Mouse (Mus musculus) urinary bladder, postnatal 25 days (tissue): ENCODE measurements around the gene Ripor3.

Experiments
- DNase-seq: peaks from one replicate; pipeline ENCODE4 v3.0.0; 2022; ENCODE audit warnings: low spot score

The Ripor3 gene

DNA sequence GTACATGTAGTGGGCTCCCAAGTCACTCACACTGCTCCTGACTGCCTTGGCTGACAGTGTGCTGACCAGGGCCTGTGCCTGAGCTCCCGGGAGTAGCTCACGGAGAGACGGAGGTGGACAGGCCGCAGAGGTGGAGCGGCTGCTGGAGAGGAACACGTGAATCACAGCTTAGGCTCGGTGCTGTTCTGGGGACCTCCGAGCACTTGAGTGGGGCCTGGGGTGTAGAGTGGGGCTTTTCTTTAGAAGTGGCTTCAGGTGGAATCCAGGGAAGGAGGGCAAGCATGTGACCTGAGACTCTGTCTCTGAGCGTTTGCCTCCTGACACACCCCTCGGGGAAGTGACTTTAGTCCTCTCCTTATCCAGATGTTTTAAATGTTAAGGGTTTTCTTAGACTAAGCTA is 56.6 kb downstream of the Ripor3 start:
- DNase-seq: no peak

GRCm38 (mm10) chr2:167951301-167952211 is 58.9 kb downstream of the Ripor3 start:
- no peak for DNase-seq

DNA sequence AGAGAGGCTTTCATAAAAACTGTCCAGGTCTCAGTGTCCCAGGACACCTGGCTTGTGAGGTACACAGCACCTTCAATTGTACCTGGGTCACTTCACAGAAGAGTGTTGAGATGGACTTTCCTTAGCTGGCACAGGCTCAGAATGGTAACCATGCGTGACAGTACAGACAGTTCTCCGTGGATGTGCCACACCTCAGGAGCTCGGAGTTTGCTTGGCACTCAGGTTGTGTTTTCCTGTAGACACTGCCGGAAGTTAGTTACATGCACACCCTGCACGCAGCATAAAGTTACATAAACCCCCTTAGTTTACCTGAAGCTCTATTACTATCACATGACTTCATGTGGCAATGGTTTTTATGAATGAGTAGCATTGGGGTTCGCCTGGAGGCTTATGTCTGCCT is 59.7 kb downstream of the Ripor3 start:
- no peak for DNase-seq

- no peak for DNase-seq
Observed at GRCm38 (mm10) chr2:167949808-167950207, 60.6 kb downstream of the Ripor3 start.

DNA sequence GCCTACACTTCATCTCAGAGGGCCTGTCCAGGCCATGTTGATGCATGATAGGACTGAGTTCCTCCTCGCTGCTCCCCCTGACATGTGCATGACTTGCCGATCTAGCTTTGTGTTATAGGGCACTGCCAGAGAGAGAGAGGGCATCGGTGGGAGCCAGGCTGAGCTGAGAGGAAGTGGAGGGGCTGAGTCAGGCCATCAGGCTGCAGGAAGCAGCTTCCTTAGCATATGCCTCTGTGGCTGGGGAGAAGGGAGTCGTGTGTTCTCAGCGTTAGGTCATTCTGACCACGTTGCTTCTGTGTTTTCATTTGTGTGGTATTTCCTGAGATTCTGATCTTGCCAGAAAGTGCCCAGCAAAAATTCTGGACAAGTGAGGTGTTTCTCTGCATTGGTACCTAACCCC is 61.2 kb downstream of the Ripor3 start:
- DNase-seq: no peak

DNA sequence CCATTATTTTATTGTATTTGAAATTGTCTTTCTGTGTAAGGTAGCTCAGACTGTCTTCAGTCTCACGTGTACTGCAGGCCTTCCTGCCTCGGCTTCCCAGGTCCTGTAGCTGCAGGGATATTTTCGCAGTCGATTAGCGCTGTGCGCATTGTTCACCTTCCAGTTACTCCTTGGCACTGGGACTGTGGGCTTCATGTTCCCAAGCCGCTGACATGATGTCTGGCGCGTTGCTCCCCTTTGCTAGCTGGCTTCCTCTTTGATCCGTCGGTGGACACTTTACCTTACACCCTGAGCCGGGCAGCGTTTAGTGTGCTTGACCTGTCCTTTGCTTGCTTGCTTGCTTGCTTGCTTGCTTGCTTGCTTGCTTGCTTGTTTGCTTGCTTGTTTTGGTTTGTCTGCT is 61.9 kb downstream of the Ripor3 start:
- DNase-seq: no peak

DNA sequence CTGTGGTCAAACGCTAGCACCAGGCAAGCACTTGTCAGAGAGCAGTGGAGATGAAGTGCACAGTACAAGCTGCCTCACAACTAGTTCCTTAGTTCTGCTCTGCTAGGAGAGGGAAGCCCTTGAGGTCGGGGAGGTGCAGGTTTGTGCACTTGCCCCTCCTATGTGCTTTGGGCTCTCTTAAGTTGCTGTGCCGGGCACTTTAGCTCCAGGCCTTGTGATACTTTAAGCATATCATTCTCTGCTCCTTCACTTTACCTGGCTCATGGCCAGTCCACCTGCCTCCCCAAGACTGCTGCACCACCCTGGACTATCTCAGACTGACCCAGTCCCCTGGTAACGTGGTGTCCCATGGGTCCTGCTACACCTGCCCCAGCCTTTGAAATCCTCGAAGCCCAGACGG is 62.4 kb downstream of the Ripor3 start:
- DNase-seq: no peak

- DNase-seq: no peak
Observed at GRCm38 (mm10) chr2:167947251-167947650, 63.2 kb downstream of the Ripor3 start.

DNA sequence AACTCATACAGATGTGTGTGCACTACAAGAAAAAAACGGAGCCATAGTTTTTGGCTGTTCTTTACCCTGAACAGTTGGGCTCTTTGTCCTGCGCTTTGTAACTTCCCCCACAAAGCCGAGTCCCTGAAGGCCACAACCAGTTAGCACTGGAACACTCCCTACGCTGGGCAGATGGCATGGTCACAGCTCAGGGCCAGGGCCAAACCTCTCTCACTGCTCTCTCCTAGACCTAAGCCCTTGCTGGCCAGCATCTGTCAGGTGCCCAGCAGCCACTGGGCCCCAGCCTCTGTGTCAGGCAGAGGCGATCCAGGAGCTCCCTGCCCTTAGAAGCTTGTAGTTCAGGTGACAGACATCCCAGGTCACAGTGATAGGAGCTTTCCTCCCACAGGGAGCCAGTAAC is 65.0 kb downstream of the Ripor3 start:
- no peak for DNase-seq

DNA sequence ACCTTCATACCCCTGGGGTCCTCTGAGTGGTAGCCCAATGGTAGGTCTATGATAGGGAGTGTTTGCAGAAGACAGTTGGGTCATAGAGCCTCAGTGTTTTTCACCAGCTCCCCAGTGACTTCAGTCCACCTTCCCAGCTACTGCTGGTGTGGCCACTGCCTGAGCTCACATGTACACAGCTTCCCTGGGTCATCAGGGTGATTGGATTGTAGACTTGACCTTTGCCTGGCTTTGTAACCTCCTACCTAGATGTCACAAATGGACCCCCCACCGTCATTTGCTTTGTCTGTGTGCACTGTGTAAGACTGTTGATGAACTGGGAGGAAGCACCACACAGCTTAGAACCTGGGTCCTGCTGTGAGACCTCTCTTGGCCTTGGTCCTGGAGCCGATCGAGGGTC is 66.2 kb downstream of the Ripor3 start:
- DNase-seq: no peak

DNA sequence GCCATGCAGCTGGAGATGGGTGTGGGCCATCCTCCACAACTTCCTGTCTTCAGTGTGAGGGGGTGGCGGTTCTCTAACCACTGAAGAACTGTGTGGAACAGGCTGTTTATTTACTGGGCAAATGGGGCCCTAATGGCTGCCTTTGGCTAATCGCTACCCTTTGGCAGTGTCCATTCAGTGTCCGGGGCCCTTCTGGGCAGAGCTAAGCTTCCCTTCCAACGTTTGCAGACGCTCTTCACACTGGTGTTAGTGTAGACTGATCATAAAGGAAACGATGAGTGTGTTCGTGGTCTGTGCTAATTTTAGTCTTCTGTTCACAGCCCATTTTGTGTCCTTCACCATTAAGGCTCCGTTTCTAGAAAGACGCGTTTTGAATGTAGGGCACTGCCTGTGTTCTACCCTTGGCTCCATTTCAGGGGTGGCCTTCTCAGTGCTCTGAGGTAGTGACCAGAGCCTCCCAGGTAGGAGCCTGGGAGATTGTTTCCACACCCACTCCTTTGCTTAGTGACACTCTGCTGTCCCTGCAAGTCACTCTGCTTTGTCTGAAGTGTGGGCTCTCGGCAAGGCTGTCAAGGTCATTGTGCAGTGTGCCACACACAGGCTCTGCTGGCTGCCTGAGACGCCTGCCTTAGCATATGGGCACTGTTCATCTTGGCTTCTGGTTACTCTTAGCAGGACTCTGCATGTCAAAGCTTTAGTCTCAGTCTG is 67.3 kb downstream of the Ripor3 start:
- no peak for DNase-seq

DNA sequence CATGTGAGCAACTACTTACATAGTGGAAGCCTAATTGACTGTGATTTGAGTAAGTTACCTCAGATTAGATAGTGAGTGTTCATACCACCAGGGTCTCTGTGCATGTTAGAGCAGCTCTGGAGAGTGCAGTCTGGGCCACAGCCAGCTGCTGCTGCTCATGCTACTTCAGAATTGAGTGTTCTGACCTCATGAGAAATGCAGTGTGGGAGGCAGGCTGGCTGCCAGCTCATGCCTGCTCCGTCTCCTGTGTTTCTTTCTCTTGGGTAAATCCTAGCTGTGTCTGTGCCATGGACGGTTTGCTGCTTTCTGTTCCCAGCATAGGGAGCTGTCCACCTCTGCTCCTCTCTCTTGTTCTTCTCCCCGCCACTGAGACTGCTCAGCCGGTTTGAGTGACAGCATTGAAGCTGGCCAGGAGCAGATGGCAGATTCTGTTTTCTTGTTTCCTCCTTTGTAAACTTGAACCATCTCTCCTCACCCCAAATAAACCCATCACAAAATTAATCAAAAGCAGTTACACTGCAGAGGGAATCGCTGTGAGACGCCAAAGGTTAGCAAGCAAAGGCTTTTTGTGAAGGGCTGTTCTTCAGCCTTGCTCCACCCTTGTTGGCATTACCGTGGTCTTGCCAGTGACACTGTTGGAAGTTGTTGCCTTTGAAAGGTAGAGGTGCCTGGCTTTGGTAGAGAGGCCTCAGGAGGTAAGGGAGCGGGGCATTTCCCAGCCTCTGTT is 68.1 kb downstream of the Ripor3 start:
- DNase-seq: no peak

- no peak for DNase-seq
Observed at GRCm38 (mm10) chr2:167941745-167942176, 68.7 kb downstream of the Ripor3 start.

- no peak for DNase-seq
Observed at GRCm38 (mm10) chr2:167941320-167941719, 69.1 kb downstream of the Ripor3 start.

GRCm38 (mm10) chr2:167940636-167941035 is 69.8 kb downstream of the Ripor3 start:
- DNase-seq: no peak

- no peak for DNase-seq
Observed at GRCm38 (mm10) chr2:167939632-167940399, 70.6 kb downstream of the Ripor3 start.

DNA sequence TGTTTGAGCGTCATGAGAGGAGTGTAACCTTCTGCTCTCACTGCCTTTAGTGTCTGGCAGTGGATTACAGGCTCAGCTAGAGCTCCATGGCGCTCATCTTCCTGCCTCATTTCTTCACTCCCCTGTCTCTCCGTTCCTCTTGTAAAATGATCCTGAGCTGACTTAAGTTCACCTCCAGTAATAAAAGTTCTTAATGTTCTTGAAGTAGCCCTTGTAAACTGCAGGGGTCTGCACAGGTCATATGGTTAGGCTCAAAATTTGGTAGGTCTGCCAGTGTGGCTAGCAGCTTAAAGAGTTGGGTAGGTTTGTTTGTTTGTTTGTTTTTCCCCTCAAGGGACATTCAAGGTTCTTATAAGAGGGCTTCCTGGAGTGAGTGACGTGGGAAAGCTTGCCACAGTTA is 71.2 kb downstream of the Ripor3 start:
- DNase-seq: no peak

GRCm38 (mm10) chr2:167938786-167939185 is 71.6 kb downstream of the Ripor3 start:
- DNase-seq: no peak

GRCm38 (mm10) chr2:167935956-167936355 is 74.5 kb downstream of the Ripor3 start:
- no peak for DNase-seq

GRCm38 (mm10) chr2:167933397-167933796 is 77.0 kb downstream of the Ripor3 start:
- no peak for DNase-seq

- no peak for DNase-seq
Observed at GRCm38 (mm10) chr2:167932727-167933231, 77.6 kb downstream of the Ripor3 start.
